Mouse (Mus musculus): ENCODE measurements around the gene Chn2.

DNA sequence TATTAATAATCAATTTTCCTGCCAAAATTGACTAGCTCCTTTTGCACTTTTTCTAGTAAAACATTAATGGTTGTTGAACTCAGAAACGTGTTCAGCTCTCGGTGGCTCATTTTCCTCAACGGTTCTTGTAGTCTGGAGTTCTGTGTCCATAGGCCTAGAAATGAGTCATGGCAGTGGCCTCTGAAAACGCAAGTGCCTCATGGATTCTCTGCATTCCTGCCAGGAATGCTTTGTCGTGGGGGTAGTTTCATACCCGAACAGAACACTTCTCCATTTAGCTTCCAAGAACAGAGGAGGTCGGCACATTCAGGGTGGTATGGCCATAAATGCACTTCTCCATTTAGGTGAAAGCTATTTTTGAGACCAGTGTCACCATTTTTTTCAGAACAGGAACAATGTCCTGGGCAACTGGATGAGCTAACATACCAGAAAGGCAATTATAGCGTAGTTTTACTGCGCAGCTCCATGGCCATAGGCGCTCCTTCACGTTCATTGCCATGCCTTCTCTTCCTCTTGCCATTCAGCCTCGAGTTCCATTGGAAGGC lies 244.9 kb downstream of the Chn2 start:
- TF ChIP-seq POLR2A (IDR thresholded peaks at IDR 0.05; ENCODE audit: borderline replicate concordance, extremely low read depth, low read depth, low read length) = no peak
- TF ChIP-seq CTCF (IDR thresholded peaks at IDR 0.05; ENCODE audit: insufficient read depth, low read length) = no peak

Measured in lung, adult 2 months (tissue).